Comparison of ENCODE assay signal across 13 mouse cellular contexts in the genomic region with DNA sequence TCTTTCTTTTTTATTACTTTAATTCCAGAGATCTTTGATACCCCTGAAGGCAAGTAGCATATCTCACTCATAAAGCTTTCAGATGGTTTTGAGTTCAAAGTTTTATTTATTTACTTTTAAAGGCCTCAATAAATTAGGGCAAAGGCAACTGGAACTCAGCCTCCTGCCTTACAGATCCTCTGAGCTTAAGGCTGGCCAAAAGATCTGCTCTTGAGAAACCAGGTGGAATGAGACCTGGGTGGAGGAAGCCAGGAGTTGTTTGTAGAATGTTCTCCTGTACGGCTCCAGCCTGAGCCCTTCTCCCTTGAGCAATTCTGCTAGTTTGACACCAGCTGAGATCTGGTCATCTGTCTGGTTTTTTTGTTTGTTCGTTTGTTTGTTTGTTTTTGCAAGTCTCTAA. TPM values are rescaled to one million over a fixed set of nuclear protein-coding genes. Genes with fewer than 3 reads are reported as not detected.
DNase-seq lines count a peak whose midpoint lies in the region; ATAC-seq and TF ChIP-seq lines count a peak whose summit lies in the region.
"Had no signal": no experiment of that assay in that cellular context is flagged by ENCODE, and none has a peak within 500 bp of the region (broad histone marks: within the 10 kb centered on the region; RNA-seq: fewer than 3 reads in every experiment).

No protein-coding gene starts in this region.

- no peaks in the 10 kb centered on the region for H3K79me2 ChIP-seq in heart, adult 2 months (replicated peaks; ENCODE audit: control insufficient read depth, insufficient read depth, low read length)

- intact Hi-C loops in heart, adult 2 months (cut with DNase I), result no loop called here

- no peak overlapping the region for H3K27ac ChIP-seq in heart, adult 2 months
- H3K27ac ChIP-seq in intestine, postnatal 0 days (ENCODE audit: low read depth, low read length), result peak overlapping the region; percentile 82; the same call in 1 of the 2 replicates
- H3K27ac ChIP-seq in small intestine, adult 2 months (ENCODE audit: insufficient read depth, low read depth, low read length), result peak overlapping the region; percentile 82
- no peak overlapping the region for H3K27ac ChIP-seq in thymus, adult 2 months (ENCODE audit: control insufficient read depth, insufficient read depth, low read length)

- H3K4me2 ChIP-seq in intestine, postnatal 0 days (replicated peaks; ENCODE audit: low read depth), result no peak overlapping the region; the same call in 1 of the 2 replicates
- H3K4me2 ChIP-seq: midbrain, embryonic 11.5 days had no signal

- H3K27me3 ChIP-seq in heart, adult 2 months (ENCODE audit: control insufficient read depth, insufficient read depth, low read length), result no peaks in the 10 kb centered on the region
- H3K27me3 ChIP-seq in intestine, postnatal 0 days (replicated peaks; ENCODE audit: control insufficient read depth, insufficient read depth, low read length), result no peaks in the 10 kb centered on the region
- no peaks in the 10 kb centered on the region for H3K27me3 ChIP-seq in small intestine, adult 2 months (ENCODE audit: control insufficient read depth, insufficient read depth, low read length)
- H3K27me3 ChIP-seq in thymus, adult 2 months (ENCODE audit: control insufficient read depth, insufficient read depth, low read length), result no peaks in the 10 kb centered on the region
- H3K27me3 ChIP-seq: heart, embryonic 12.5 days had no signal

- no peaks in the 10 kb centered on the region for H3K36me3 ChIP-seq in heart, adult 2 months (ENCODE audit: control insufficient read depth, insufficient read depth, low read length)
- no peaks in the 10 kb centered on the region for H3K36me3 ChIP-seq in intestine, postnatal 0 days (ENCODE audit: control insufficient read depth, insufficient read depth)
- H3K36me3 ChIP-seq in small intestine, adult 2 months (ENCODE audit: control insufficient read depth, insufficient read depth, low read length), result no peaks in the 10 kb centered on the region
- H3K36me3 ChIP-seq in thymus, adult 2 months (ENCODE audit: control insufficient read depth, insufficient read depth, low read length), result no peaks in the 10 kb centered on the region
- H3K36me3 ChIP-seq: G1E; heart, embryonic 12.5 days; hindbrain, embryonic 10.5 days had no signal

- no peaks in the 10 kb centered on the region for H3K9me3 ChIP-seq in intestine, postnatal 0 days (ENCODE audit: control insufficient read depth)
- H3K9me3 ChIP-seq: G1E; heart, embryonic 12.5 days; hindbrain, embryonic 10.5 days had no signal

- no peak for TF ChIP-seq EP300 in heart, adult 2 months (IDR thresholded peaks at IDR 0.05; ENCODE audit: insufficient read depth, low read depth, low read length)

- H3K9ac ChIP-seq in heart, adult 2 months (ENCODE audit: low read depth, low read length), result no peak overlapping the region
- H3K9ac ChIP-seq in intestine, postnatal 0 days (ENCODE audit: low read depth, low read length), result no peak overlapping the region

- 87% methylated on average over 2 of the region's 2 CpGs for WGBS in heart, adult 2 months
- 37% methylated on average over 2 of the region's 2 CpGs for WGBS in intestine, postnatal 0 days
- 21% methylated on average over 2 of the region's 2 CpGs for WGBS in small intestine, adult 2 months
- 85% methylated on average over 2 of the region's 2 CpGs for WGBS in thymus, adult 2 months

- H3K4me1 ChIP-seq in heart, adult 2 months (ENCODE audit: control insufficient read depth, insufficient read depth, low read length), result no peaks in the 10 kb centered on the region; the same call in 1 of the 2 replicates
- H3K4me1 ChIP-seq in intestine, postnatal 0 days (replicated peaks; ENCODE audit: control insufficient read depth, insufficient read depth, low read length), result peaks cover 4% of the 10 kb centered on the region; the same call in 1 of the 2 replicates
- H3K4me1 ChIP-seq in small intestine, adult 2 months (ENCODE audit: control insufficient read depth, insufficient read depth, insufficient read length, low read length), result peaks cover 14% of the 10 kb centered on the region; the same call in 1 of the 2 replicates
- peaks cover 9% of the 10 kb centered on the region for H3K4me1 ChIP-seq in thymus, adult 2 months (replicated peaks; ENCODE audit: control insufficient read depth, insufficient read depth, low read length)

- TF ChIP-seq CTCF in heart, adult 2 months (IDR thresholded peaks at IDR 0.05), result no peak
- TF ChIP-seq CTCF in intestine, postnatal 0 days (IDR thresholded peaks at IDR 0.05; ENCODE audit: low read depth), result no peak
- TF ChIP-seq CTCF in small intestine, adult 2 months (IDR thresholded peaks at IDR 0.05; ENCODE audit: extremely low read depth, insufficient read length, insufficient replicate concordance, low read depth, low read length), result no peak
- TF ChIP-seq CTCF in thymus, adult 2 months (IDR thresholded peaks at IDR 0.05; ENCODE audit: borderline replicate concordance, control insufficient read depth, extremely low read depth, insufficient read depth, low read length, poor library complexity), result no peak

- peak; percentile 40 for DNase-seq in heart, adult 11 months
- DNase-seq in heart, adult 2 months, result no peak
- DNase-seq in kidney, postnatal 14 days, result peak; percentile 56
- DNase-seq in embryo, embryonic 10 days (ENCODE audit: low spot score), result no peak
- DNase-seq in urinary bladder, adult 2 months (ENCODE audit: low spot score), result no peak
- DNase-seq in thymus, adult 2 months, result no peak

- H3K4me3 ChIP-seq in heart, adult 2 months, result no peak overlapping the region
- H3K4me3 ChIP-seq in intestine, postnatal 0 days (ENCODE audit: low read depth, low read length), result no peak overlapping the region
- no peak overlapping the region for H3K4me3 ChIP-seq in small intestine, adult 2 months (ENCODE audit: low read depth, low read length)
- H3K4me3 ChIP-seq in thymus, adult 2 months (ENCODE audit: control insufficient read depth, insufficient read depth, low read length), result no peak overlapping the region
- H3K4me3 ChIP-seq: heart, embryonic 12.5 days had no signal

- TF ChIP-seq POLR2A in heart, adult 2 months (IDR thresholded peaks at IDR 0.05; ENCODE audit: insufficient read depth, low read depth, low read length), result no peak
- TF ChIP-seq POLR2A in small intestine, adult 2 months (IDR thresholded peaks at IDR 0.05; ENCODE audit: low read depth, low read length), result no peak
- no peak for TF ChIP-seq POLR2A in thymus, adult 2 months (IDR thresholded peaks at IDR 0.05; ENCODE audit: control insufficient read depth, extremely low read depth, insufficient read depth, low read length, poor library complexity)

- peak; percentile 68 for ATAC-seq in intestine, postnatal 0 days
- ATAC-seq: forebrain, embryonic 14.5 days had no signal

RNA-seq across cellular contexts. Expression of a gene that starts 46.7 kb away (rescaled TPM):
- 10 to 100 TPM; 26.8 to 27.8 TPM for total RNA-seq in heart, adult 2 months (2021)
- polyA plus RNA-seq in heart, adult 2 months (2012; rRNA removed), result 11.1 and 11.8 TPM in 2 replicates
- 4.8 and 4.9 TPM in 2 replicates for polyA plus RNA-seq in intestine, postnatal 0 days (2015; fragmentation: Nextera tagmentation; extraction: Ambion mirVana)
- polyA plus RNA-seq in small intestine, adult 2 months (2012; rRNA removed), result 37.7 and 59.4 TPM in 2 replicates
- polyA plus RNA-seq in urinary bladder, adult 2 months (2012; rRNA removed), result 10.8 and 19.0 TPM in 2 replicates
- polyA plus RNA-seq in thymus, adult 2 months (2012; rRNA removed), result 99.0 and 142 TPM in 2 replicates

Comparison
In these comparisons a context has a peak if more than half of its experiments do, and no peak if none do; other contexts are left out.
1. DNase-seq: peak in heart, adult 11 months (single experiment) and kidney, postnatal 14 days (single experiment); none in heart, adult 2 months (0 of 2), embryo, embryonic 10 days (single experiment), urinary bladder, adult 2 months (single experiment) and thymus, adult 2 months (single experiment).
2. H3K27ac ChIP-seq: peak in intestine, postnatal 0 days (single experiment) and small intestine, adult 2 months (single experiment); none in heart, adult 2 months (single experiment) and thymus, adult 2 months (single experiment).